Mouse (Mus musculus): Measurements from ENCODE around the gene Fdps. TPM values are rescaled to one million over a fixed set of nuclear protein-coding genes. Genes with fewer than 3 reads are reported as not detected.
A peak's percentile ranks its signal among the peaks of the same experiment; 100 is the strongest.
"Not testable (repeated sequence)": the region's sequence is repeated elsewhere in the genome, so short reads cannot be mapped to it uniquely, and the experiment has no call there.

Fdps gene
- polyA plus RNA-seq, 1 experiment from 2014 or later: 481 TPM

DNA sequence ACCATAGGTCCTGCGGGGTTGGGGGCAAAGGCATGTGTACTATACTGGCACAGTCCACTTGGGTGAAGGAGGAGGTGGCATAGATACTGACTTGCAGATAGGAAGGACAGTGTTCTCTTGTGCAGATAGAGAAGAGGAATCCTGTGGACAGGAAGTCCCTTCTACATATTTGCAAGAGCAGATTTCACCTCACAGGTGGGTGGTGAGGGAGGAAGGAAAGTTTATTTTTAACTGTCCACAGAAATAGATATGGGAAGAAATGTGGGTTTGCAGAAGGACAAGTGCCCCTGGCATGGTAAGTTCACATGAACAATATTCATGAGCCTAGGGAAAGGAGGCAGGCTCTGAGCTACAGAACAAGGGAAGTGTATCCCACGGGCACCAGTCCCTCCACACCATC is 17.6 kb downstream of the Fdps start:
- no peak for ATAC-seq
- H3K4me1 ChIP-seq (replicated peaks): peaks cover 16% of the 10 kb centered on the region
- no peaks in the 10 kb centered on the region for H3K27me3 ChIP-seq (replicated peaks)
- 78% methylated on average over 2 of the region's 2 CpGs for WGBS
- no peak overlapping the region for H3K27ac ChIP-seq
- no peak overlapping the region for H3K9ac ChIP-seq
- no peak overlapping the region for H3K4me3 ChIP-seq (replicated peaks)
- no peaks in the 10 kb centered on the region for H3K9me3 ChIP-seq
- H3K4me2 ChIP-seq (replicated peaks): no peak overlapping the region
- peaks cover 10% of the 10 kb centered on the region; the same call in 1 of the 2 replicates for H3K36me3 ChIP-seq

DNA sequence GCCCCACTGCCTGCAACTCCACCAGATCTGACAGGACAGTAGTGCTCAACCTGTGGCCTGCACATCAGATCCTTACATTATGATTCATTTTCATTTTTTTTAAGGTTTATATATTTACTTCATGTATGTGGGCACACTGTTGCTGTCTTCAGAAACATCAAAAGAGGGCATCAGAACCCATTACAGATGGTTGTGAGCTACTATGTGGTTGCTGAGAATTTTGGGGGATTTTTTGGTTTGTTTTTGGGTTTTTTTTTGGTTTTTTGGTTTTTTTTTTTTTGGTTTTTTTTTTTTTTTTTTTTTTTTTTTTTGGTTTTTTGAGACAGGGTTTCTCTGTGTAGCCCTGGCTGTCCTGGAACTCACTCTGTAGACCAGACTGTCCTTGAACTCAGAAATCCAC is 19.5 kb downstream of the Fdps start:
- ATAC-seq: not testable (repeated sequence)

DNA sequence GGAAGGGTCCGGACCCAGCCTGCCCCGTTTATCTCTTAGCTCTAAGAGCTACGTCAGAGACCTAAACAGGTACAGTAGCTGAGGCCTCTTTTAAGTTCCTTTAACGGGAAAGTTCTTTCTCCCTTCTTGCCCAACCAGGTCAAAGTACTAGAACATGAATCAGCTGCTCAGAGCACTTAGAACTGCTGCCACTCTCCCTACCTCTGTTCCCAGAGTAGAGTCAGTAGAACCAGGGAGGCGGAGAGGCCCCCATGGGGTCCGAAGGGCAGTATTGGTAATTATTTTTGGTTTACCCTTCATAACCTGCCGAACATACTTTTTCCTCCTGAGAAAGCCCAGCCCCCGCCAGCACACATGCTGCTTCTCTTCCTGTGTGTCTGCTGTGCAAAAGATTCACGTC is 24.4 kb downstream of the Fdps start:
- peaks cover 53% of the 10 kb centered on the region for H3K36me3 ChIP-seq
- no peaks in the 10 kb centered on the region for H3K9me3 ChIP-seq
- ATAC-seq: peak; percentile 73
- 80% methylated on average over 9 of the region's 9 CpGs for WGBS
- H3K4me2 ChIP-seq (replicated peaks): no peak overlapping the region
- no peak overlapping the region for H3K9ac ChIP-seq
- H3K4me1 ChIP-seq (replicated peaks): no peaks in the 10 kb centered on the region
- no peak overlapping the region for H3K4me3 ChIP-seq (replicated peaks)
- no peaks in the 10 kb centered on the region for H3K27me3 ChIP-seq (replicated peaks)
- H3K27ac ChIP-seq: no peak overlapping the region

More for the DNA sequence above, 19.5 kb downstream of the Fdps start:
- not testable (repeated sequence) for H3K4me1 ChIP-seq (replicated peaks); H3K9me3 ChIP-seq; H3K27ac ChIP-seq; H3K27me3 ChIP-seq (replicated peaks); H3K9ac ChIP-seq; H3K4me3 ChIP-seq (replicated peaks); H3K4me2 ChIP-seq (replicated peaks)
- peaks cover 15% of the 10 kb centered on the region for H3K36me3 ChIP-seq

DNA sequence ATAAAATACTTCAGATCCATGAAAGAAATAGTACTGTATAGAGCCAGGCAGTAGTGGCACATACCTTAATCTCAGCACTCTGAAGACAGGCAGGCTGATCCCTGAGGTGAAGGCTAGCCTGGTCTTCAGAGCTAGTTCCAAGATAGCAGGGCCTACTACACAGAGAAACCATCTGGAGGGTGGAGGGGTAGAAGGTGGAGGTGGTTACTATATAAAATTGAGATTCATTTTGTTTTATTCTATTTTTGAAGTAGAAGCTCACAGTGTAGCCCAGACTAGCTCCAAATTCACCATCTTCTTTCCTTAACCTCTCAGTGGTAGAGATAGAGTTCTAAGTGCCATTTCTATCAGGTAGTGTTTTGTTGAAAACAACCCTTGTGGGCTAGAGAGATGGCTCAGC is 34.5 kb downstream of the Fdps start:
- Histone ChIP-seq H3K4me1 (replicated peaks) (no peaks in the 10 kb centered on the region), H3K9me3 (no peaks in the 10 kb centered on the region), H3K9ac (no peak overlapping the region), H3K27me3 (replicated peaks) (no peaks in the 10 kb centered on the region), H3K27ac (no peak overlapping the region), H3K4me2 (replicated peaks) (no peak overlapping the region), H3K36me3 (peaks cover 57% of the 10 kb centered on the region), H3K4me3 (replicated peaks) (no peak overlapping the region)
- no peak for ATAC-seq

DNA sequence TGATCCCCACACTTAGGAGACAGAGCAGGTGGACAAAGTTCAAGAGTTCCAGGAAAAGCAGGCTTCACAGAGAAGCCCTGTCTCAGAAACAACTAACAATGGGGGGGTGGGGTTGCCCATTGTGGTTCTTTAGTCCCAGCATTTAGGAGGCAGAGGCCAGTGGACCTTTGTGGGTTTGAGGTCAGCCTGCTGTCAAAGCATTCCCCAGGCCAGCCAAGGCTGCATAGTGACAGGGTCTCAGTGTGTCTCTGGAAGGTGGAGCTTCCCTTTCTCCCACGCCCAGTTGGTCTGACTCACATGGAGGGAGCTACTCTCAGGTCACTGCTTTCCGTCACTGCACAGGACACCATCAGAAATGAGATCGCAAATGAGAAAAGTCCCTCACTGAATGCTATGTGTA is 40.1 kb downstream of the Fdps start:
- Histone ChIP-seq H3K9me3 (no peaks in the 10 kb centered on the region), H3K4me1 (replicated peaks) (no peaks in the 10 kb centered on the region), H3K9ac (no peak overlapping the region), H3K27ac (no peak overlapping the region), H3K4me3 (replicated peaks) (no peak overlapping the region), H3K36me3 (peaks cover 54% of the 10 kb centered on the region), H3K4me2 (replicated peaks) (no peak overlapping the region), H3K27me3 (replicated peaks) (no peaks in the 10 kb centered on the region)
- no peak for ATAC-seq
- WGBS: 74% methylated on average over 3 of the region's 3 CpGs

DNA sequence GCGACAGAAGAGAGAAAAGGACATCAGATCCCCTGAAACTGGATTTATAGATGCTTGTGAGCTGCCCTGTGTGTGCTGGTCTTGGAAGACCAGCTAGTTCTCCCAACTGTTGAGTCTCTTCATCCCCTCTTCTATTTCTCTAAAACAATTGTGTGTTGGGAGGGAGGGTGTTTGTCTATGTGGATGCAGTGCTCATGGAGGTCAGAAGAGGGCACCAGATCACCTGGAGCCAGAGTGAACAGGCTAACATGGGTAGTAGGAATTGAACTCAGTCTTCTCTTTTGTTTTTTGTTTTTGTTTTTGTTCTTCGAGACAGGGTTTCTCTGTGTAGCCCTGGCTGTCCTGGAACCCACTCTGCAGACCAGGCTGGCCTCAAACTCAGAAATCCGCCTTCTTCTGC is 43.0 kb downstream of the Fdps start:
- H3K4me2 ChIP-seq (replicated peaks): no peak overlapping the region
- no peaks in the 10 kb centered on the region for H3K27me3 ChIP-seq (replicated peaks)
- no peak for ATAC-seq
- no peak overlapping the region for H3K27ac ChIP-seq
- H3K36me3 ChIP-seq: peaks cover 50% of the 10 kb centered on the region
- no peaks in the 10 kb centered on the region for H3K4me1 ChIP-seq (replicated peaks)
- H3K4me3 ChIP-seq (replicated peaks): no peak overlapping the region
- no peaks in the 10 kb centered on the region for H3K9me3 ChIP-seq
- H3K9ac ChIP-seq: no peak overlapping the region
- 87% methylated on average over 3 of the region's 3 CpGs for WGBS

DNA sequence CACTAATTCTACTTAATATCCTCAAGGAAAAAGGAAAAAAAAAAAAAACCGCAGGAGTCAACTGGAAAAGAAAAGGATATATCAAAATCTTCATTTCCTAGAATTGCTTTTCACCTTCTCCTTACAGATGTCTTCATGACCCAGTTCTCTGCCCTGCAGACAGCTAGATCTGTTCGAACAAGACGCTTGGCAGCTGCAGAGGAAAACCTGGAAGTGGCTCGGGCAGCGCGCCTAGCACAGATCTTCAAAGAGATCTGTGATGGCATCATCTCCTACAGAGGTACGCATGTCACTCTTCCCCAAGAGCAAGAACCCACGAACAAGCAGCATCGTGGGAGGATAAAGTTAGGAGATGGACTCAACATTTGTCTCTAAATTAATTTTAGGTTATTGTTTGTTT is 43.4 kb downstream of the Fdps start:
- Histone ChIP-seq H3K9me3 (no peaks in the 10 kb centered on the region), H3K4me2 (replicated peaks) (no peak overlapping the region), H3K36me3 (peaks cover 47% of the 10 kb centered on the region), H3K4me3 (replicated peaks) (no peak overlapping the region), H3K27ac (no peak overlapping the region), H3K4me1 (replicated peaks) (no peaks in the 10 kb centered on the region), H3K27me3 (replicated peaks) (no peaks in the 10 kb centered on the region), H3K9ac (no peak overlapping the region)
- ATAC-seq: no peak
- 94% methylated on average over 9 of the region's 9 CpGs for WGBS

Other genes with a start within 250 kb of the Fdps start
- 42.9 and 47.5 TPM in 2 replicates for gene Msto1, start 188.0 kb downstream of the Fdps start, polyA plus RNA-seq (2015; fragmentation: Nextera tagmentation; extraction: Ambion mirVana)
- gene Ash1l, start 151.3 kb downstream of the Fdps start, polyA plus RNA-seq (2015; fragmentation: Nextera tagmentation; extraction: Ambion mirVana): 16.4 and 17.0 TPM in 2 replicates
- gene Dap3, start 150.8 kb downstream of the Fdps start, polyA plus RNA-seq (2015; fragmentation: Nextera tagmentation; extraction: Ambion mirVana): 163 and 171 TPM in 2 replicates
- 25.6 and 26.6 TPM in 2 replicates for gene Rusc1, start 8.6 kb downstream of the Fdps start, polyA plus RNA-seq (2015; fragmentation: Nextera tagmentation; extraction: Ambion mirVana)
- 0.08 TPM in 1 of 2 replicates, not detected in the other for gene Gm43738, start 860 bp downstream of the Fdps start, polyA plus RNA-seq (2015; fragmentation: Nextera tagmentation; extraction: Ambion mirVana)
- gene Pklr, start 34.2 kb upstream of the Fdps start, polyA plus RNA-seq (2015; fragmentation: Nextera tagmentation; extraction: Ambion mirVana): 58.8 and 74.1 TPM in 2 replicates
- 2.4 and 2.6 TPM in 2 replicates for gene Hcn3, start 58.2 kb upstream of the Fdps start, polyA plus RNA-seq (2015; fragmentation: Nextera tagmentation; extraction: Ambion mirVana)
- gene Clk2, start 62.8 kb upstream of the Fdps start, polyA plus RNA-seq (2015; fragmentation: Nextera tagmentation; extraction: Ambion mirVana): 21.2 and 25.4 TPM in 2 replicates
- 115 and 124 TPM in 2 replicates for gene Scamp3, start 75.5 kb upstream of the Fdps start, polyA plus RNA-seq (2015; fragmentation: Nextera tagmentation; extraction: Ambion mirVana)
- gene Fam189b, start 81.2 kb upstream of the Fdps start, polyA plus RNA-seq (2015; fragmentation: Nextera tagmentation; extraction: Ambion mirVana): 17.9 and 19.3 TPM in 2 replicates
- 53.5 and 53.7 TPM in 2 replicates for gene Gba, start 101.0 kb upstream of the Fdps start, polyA plus RNA-seq (2015; fragmentation: Nextera tagmentation; extraction: Ambion mirVana)
- 20.4 and 23.0 TPM in 2 replicates for gene Thbs3, start 113.2 kb upstream of the Fdps start, polyA plus RNA-seq (2015; fragmentation: Nextera tagmentation; extraction: Ambion mirVana)
- gene Mtx1, start 125.1 kb upstream of the Fdps start, polyA plus RNA-seq (2015; fragmentation: Nextera tagmentation; extraction: Ambion mirVana): 214 and 222 TPM in 2 replicates
- 10.1 and 19.7 TPM in 2 replicates for gene Muc1, start 127.1 kb upstream of the Fdps start, polyA plus RNA-seq (2015; fragmentation: Nextera tagmentation; extraction: Ambion mirVana)
- 348 and 351 TPM in 2 replicates for gene Krtcap2, start 144.0 kb upstream of the Fdps start, polyA plus RNA-seq (2015; fragmentation: Nextera tagmentation; extraction: Ambion mirVana)
- gene Trim46, start 144.3 kb upstream of the Fdps start, polyA plus RNA-seq (2015; fragmentation: Nextera tagmentation; extraction: Ambion mirVana): 2.9 and 4.1 TPM in 2 replicates
- 131 and 134 TPM in 2 replicates for gene Dpm3, start 157.4 kb upstream of the Fdps start, polyA plus RNA-seq (2015; fragmentation: Nextera tagmentation; extraction: Ambion mirVana)
- gene Slc50a1, start 168.6 kb upstream of the Fdps start, polyA plus RNA-seq (2015; fragmentation: Nextera tagmentation; extraction: Ambion mirVana): 60.6 and 63.9 TPM in 2 replicates
- 57.9 and 58.5 TPM in 2 replicates for gene Efna1, start 179.2 kb upstream of the Fdps start, polyA plus RNA-seq (2015; fragmentation: Nextera tagmentation; extraction: Ambion mirVana)
- 9.0 and 9.2 TPM in 2 replicates for gene Efna3, start 221.0 kb upstream of the Fdps start, polyA plus RNA-seq (2015; fragmentation: Nextera tagmentation; extraction: Ambion mirVana)
- gene Efna4, start 236.1 kb upstream of the Fdps start, polyA plus RNA-seq (2015; fragmentation: Nextera tagmentation; extraction: Ambion mirVana): 16.9 and 18.1 TPM in 2 replicates
- gene Adam15, start 248.0 kb upstream of the Fdps start, polyA plus RNA-seq (2015; fragmentation: Nextera tagmentation; extraction: Ambion mirVana): 45.5 and 49.5 TPM in 2 replicates